Comparison of ENCODE assay signal across 8 mouse cellular contexts in the genomic region with DNA sequence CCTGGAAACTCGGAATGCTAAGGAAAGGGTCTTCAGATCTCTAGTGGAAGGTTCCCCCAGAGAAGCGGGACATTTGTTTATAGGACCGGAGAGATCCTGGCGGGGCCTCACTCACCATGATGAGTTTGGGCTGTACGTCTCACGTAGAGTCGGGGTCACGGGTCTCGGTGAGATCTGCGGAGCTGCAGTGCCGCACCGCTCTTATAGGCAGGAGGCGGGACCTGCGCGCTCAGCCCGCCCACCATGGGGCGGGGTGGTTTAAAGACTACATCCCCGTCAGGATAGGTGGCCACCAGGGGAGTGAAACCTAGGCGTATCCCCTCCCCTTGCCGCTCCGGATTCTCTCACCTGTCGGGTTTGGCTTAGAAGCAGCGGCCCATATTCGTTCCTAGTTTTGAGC. TPM values are rescaled to one million over a fixed set of nuclear protein-coding genes. Genes with fewer than 3 reads are reported as not detected.
DNase-seq lines count a peak whose midpoint lies in the region; ATAC-seq lines count a peak whose summit lies in the region.

No protein-coding gene starts in this region.

- peak; percentile 80 for DNase-seq in Muller cell, postnatal 12 days (ENCODE audit: inconsistent ontology term)
- DNase-seq in cerebellum, postnatal 10 days = peak; percentile 95
- DNase-seq in frontal cortex, postnatal 10 days (ENCODE audit: low spot score in 2 of 2) = peak; percentile 85 to 87
- peak; percentile 86 to 88 for DNase-seq in layer of hippocampus, postnatal 25 days (ENCODE audit: extremely low spot score in 1 of 2, low spot score in 1 of 2)
- DNase-seq in lung, postnatal 14 days = peak; percentile 91
- peak; percentile 86 for DNase-seq in ovary, postnatal 36 days (ENCODE audit: low spot score)
- peak; percentile 98 for DNase-seq in thymus, postnatal 25 days

- peak overlapping the region; percentile 94 for H3K4me2 ChIP-seq in hindbrain, embryonic 13.5 days

- ATAC-seq in hindbrain, embryonic 13.5 days (ENCODE audit: low FRiP score) = peak; percentile 83

- peak overlapping the region; percentile 56 for H3K4me3 ChIP-seq in hindbrain, embryonic 13.5 days

- H3K27me3 ChIP-seq in hindbrain, embryonic 13.5 days = peaks cover 82% of the 10 kb centered on the region

- peaks cover 22% of the 10 kb centered on the region for H3K36me3 ChIP-seq in hindbrain, embryonic 13.5 days

- peak overlapping the region; percentile 73 for H3K9ac ChIP-seq in hindbrain, embryonic 13.5 days

- under 1% methylated on average over 24 of the region's 24 CpGs for WGBS in hindbrain, embryonic 13.5 days

- no peak overlapping the region for H3K27ac ChIP-seq in hindbrain, embryonic 13.5 days

- H3K9me3 ChIP-seq in hindbrain, embryonic 13.5 days = no peaks in the 10 kb centered on the region

- peaks cover 22% of the 10 kb centered on the region for H3K4me1 ChIP-seq in hindbrain, embryonic 13.5 days (replicated peaks)

RNA-seq across cellular contexts. Expression of gene Tuba4a, which starts 0.6 kb away (rescaled TPM):
- polyA plus RNA-seq in hindbrain, embryonic 13.5 days (2015; fragmentation: Nextera tagmentation; extraction: Ambion mirVana) = 6.5 and 7.1 TPM in 2 replicates
- 100 to 1,000 TPM; 560 to 573 TPM for total RNA-seq in layer of hippocampus, postnatal 25 days (2021)

RNA-seq across cellular contexts. Expression of gene Stk16, which starts 8.4 kb away (rescaled TPM):
- polyA plus RNA-seq in hindbrain, embryonic 13.5 days (2015; fragmentation: Nextera tagmentation; extraction: Ambion mirVana) = 138 and 145 TPM in 2 replicates
- total RNA-seq in layer of hippocampus, postnatal 25 days (2021) = 10 to 100 TPM; 88.3 to 92.4 TPM

RNA-seq across cellular contexts. Expression of gene Glb1l, which starts 8.5 kb away (rescaled TPM):
- 19.9 and 22.5 TPM in 2 replicates for polyA plus RNA-seq in hindbrain, embryonic 13.5 days (2015; fragmentation: Nextera tagmentation; extraction: Ambion mirVana)
- 10 to 100 TPM; 12.6 to 14.4 TPM for total RNA-seq in layer of hippocampus, postnatal 25 days (2021)

RNA-seq across cellular contexts. Expression of gene A630095N17Rik, which starts 12.8 kb away (rescaled TPM):
- polyA plus RNA-seq in hindbrain, embryonic 13.5 days (2015; fragmentation: Nextera tagmentation; extraction: Ambion mirVana) = not detected in 2 replicates
- not detected for total RNA-seq in layer of hippocampus, postnatal 25 days (2021)

RNA-seq across cellular contexts. Expression of gene Dnajb2, which starts 17.1 kb away (rescaled TPM):
- 59.7 and 62.3 TPM in 2 replicates for polyA plus RNA-seq in hindbrain, embryonic 13.5 days (2015; fragmentation: Nextera tagmentation; extraction: Ambion mirVana)
- total RNA-seq in layer of hippocampus, postnatal 25 days (2021) = 10 to 100 TPM; 72.6 to 78.9 TPM
